Mouse (Mus musculus) G1E-ER4 (cell line): ENCODE measurements around the gene Rgl2. TPM values are rescaled to one million over a fixed set of nuclear protein-coding genes. Genes with fewer than 3 reads are reported as not detected.

Source experiments
- GATA1 ChIP-seq: IDR thresholded peaks from one replicate; pipeline ENCODE4 v1.8.0; 2012; ENCODE audit warnings: low read length, inconsistent platforms
- polyA plus RNA-seq: library from polyadenylated mRNA; stranded (reverse); fragments of >175 nt; gene quantifications from 2 replicates; pipeline ENCODE4 v1.2.3, GENCODE M21; 2012

Gene Rgl2
- polyA plus RNA-seq, 1 experiment, result 127 TPM

GRCm38 (mm10) chr17:33938783-33939182 is 9.4 kb downstream of the Rgl2 start:
- no peak for TF ChIP-seq GATA1

- no peak for TF ChIP-seq GATA1
These were observed 11.0 kb downstream of the Rgl2 start, which contains the start of the genes Pfdn6 and Wdr46 for GRCm38 (mm10) chr17:33940206-33940805. Gene Pfdn6 (minus strand): TSS chr17:33940343. Gene Wdr46 (plus strand): TSS chr17:33940660.

- no peak for TF ChIP-seq GATA1
These were observed 11.6 kb downstream of the Rgl2 start for GRCm38 (mm10) chr17:33940981-33941380.

GRCm38 (mm10) chr17:33941381-33941780 is 12.0 kb downstream of the Rgl2 start:
- TF ChIP-seq GATA1, result no peak

GRCm38 (mm10) chr17:33943454-33943853 is 14.1 kb downstream of the Rgl2 start:
- TF ChIP-seq GATA1, result no peak

GRCm38 (mm10) chr17:33947430-33948089 is 18.2 kb downstream of the Rgl2 start:
- no peak for TF ChIP-seq GATA1

- no peak for TF ChIP-seq GATA1
These were observed 19.0 kb downstream of the Rgl2 start for GRCm38 (mm10) chr17:33948090-33948904.

GRCm38 (mm10) chr17:33948905-33949537 is 19.7 kb downstream of the Rgl2 start:
- TF ChIP-seq GATA1, result no peak

GRCm38 (mm10) chr17:33950131-33950625 is 20.8 kb downstream of the Rgl2 start:
- no peak for TF ChIP-seq GATA1

- TF ChIP-seq GATA1, result no peak
These were observed 21.9 kb downstream of the Rgl2 start, which contains the start of gene B3galt4 for GRCm38 (mm10) chr17:33951021-33951946. Gene B3galt4 (minus strand): TSS chr17:33951488.

- TF ChIP-seq GATA1, result no peak
These were observed 23.5 kb downstream of the Rgl2 start for GRCm38 (mm10) chr17:33952879-33953278.

GRCm38 (mm10) chr17:33953310-33953709 is 24.0 kb downstream of the Rgl2 start:
- TF ChIP-seq GATA1, result no peak

- TF ChIP-seq GATA1, result no peak
These were observed 24.7 kb downstream of the Rgl2 start for GRCm38 (mm10) chr17:33953961-33954565.
